ENCODE assay signal across 23 mouse cellular contexts in genomic region chr5:126724329-126724728, GRCm38 (mm10).
DNase-seq lines count a peak whose midpoint lies in the region; TF ChIP-seq lines count a peak whose summit lies in the region.
"Had no signal": no experiment of that assay in that cellular context is flagged by ENCODE, and none has a peak within 500 bp of the region (broad histone marks: within the 10 kb centered on the region; RNA-seq: fewer than 3 reads in every experiment).

No protein-coding gene starts in this region.

- no peak for TF ChIP-seq POLR2A in myocyte (IDR thresholded peaks at IDR 0.05; ENCODE audit: insufficient read length, low read depth)

- H3K4me2 ChIP-seq in myocyte (ENCODE audit: low read depth): peak overlapping the region; percentile 47
- H3K4me2 ChIP-seq: embryonic facial prominence, embryonic 13.5 days; embryonic facial prominence, embryonic 15.5 days; forebrain, embryonic 12.5 days had no signal

- H3K27me3 ChIP-seq in C2C12 (ENCODE audit: control insufficient read depth, insufficient read depth, insufficient read length) (no peaks in the 10 kb centered on the region), myocyte (ENCODE audit: control insufficient read depth, insufficient read depth, insufficient read length) (no peaks in the 10 kb centered on the region)
- H3K27me3 ChIP-seq: embryonic facial prominence, embryonic 15.5 days; forebrain, embryonic 12.5 days; Patski had no signal

- H3K4me3 ChIP-seq in C2C12 (ENCODE audit: insufficient read depth, poor library complexity, severe bottlenecking): no peak overlapping the region
- no peak overlapping the region for H3K4me3 ChIP-seq in myocyte
- H3K4me3 ChIP-seq: embryonic facial prominence, embryonic 13.5 days; embryonic facial prominence, embryonic 15.5 days; erythroblast, embryonic 14.5 days; forebrain, embryonic 10.5 days; forebrain, embryonic 12.5 days had no signal

- H3K79me2 ChIP-seq in C2C12 (ENCODE audit: control insufficient read depth, insufficient read depth) (no peaks in the 10 kb centered on the region), myocyte (ENCODE audit: control insufficient read depth, insufficient read depth) (no peaks in the 10 kb centered on the region)

- no peak overlapping the region for H3ac ChIP-seq in C2C12 (ENCODE audit: control insufficient read depth, insufficient read length, low read depth)
- H3ac ChIP-seq in myocyte (ENCODE audit: control insufficient read depth, insufficient read length): no peak overlapping the region

- no peak for TF ChIP-seq CTCF in C2C12 (IDR thresholded peaks at IDR 0.05; ENCODE audit: control insufficient read depth, insufficient read depth, insufficient read length)

- H3K36me3 ChIP-seq in C2C12 (ENCODE audit: control insufficient read depth, insufficient read depth) (no peaks in the 10 kb centered on the region), myocyte (ENCODE audit: control insufficient read depth, insufficient read depth) (no peaks in the 10 kb centered on the region)
- H3K36me3 ChIP-seq: embryonic facial prominence, embryonic 13.5 days; embryonic facial prominence, embryonic 15.5 days; forebrain, embryonic 10.5 days; forebrain, embryonic 12.5 days had no signal

- DNase-seq in adrenal gland, postnatal 14 days: peak; percentile 8
- DNase-seq in adrenal gland, postnatal 25 days: no peak
- DNase-seq in retina, postnatal 1 day: peak; percentile 27
- no peak for DNase-seq in retina, embryonic 14.5 days (ENCODE audit: low spot score)
- DNase-seq in spleen, adult 18-20 months: no peak
- no peak for DNase-seq in heart, adult 9 months (ENCODE audit: low spot score in 2 of 2)
- DNase-seq: adrenal gland, adult 8-10 months; B cell, adult 2 months; cerebellum, adult 11 months; cerebellum, adult 18-20 months; cerebellum, adult 8-10 months; cerebellum, adult 9-11 months; cerebellum, postnatal 14 days; cerebellum, postnatal 36 days; embryo, embryonic 11 days had no signal

- H3K79me3 ChIP-seq in C2C12 (ENCODE audit: low read depth): no peaks in the 10 kb centered on the region

TF ChIP-seq in C2C12, 6 proteins besides CTCF, POLR2A, EP300 and RAD21:
- TF ChIP-seq FOSL1 (IDR thresholded peaks at IDR 0.05; ENCODE audit: insufficient read depth, low read length, poor library complexity, severe bottlenecking) (peak; percentile 18), CEBPB (IDR thresholded peaks at IDR 0.05; ENCODE audit: low read depth) (peak; percentile 68), MYOG (IDR thresholded peaks at IDR 0.05; ENCODE audit: control insufficient read depth, extremely low read depth, insufficient read length) (no peak), MAX (IDR thresholded peaks at IDR 0.05) (peak; percentile 81), MYOD1 (IDR thresholded peaks at IDR 0.05; ENCODE audit: control insufficient read depth, insufficient read length, low read depth) (no peak), USF1 (IDR thresholded peaks at IDR 0.05; ENCODE audit: low read depth) (peak; percentile 39)

TF ChIP-seq in myocyte, 11 proteins besides CTCF, POLR2A, EP300 and RAD21:
- no peak for TF ChIP-seq TCF3 (IDR thresholded peaks at IDR 0.05; ENCODE audit: insufficient read length, low read depth)
- no peak for TF ChIP-seq TCF12 (IDR thresholded peaks at IDR 0.05; ENCODE audit: insufficient read depth, poor library complexity, severe bottlenecking)
- peak; percentile 22 for TF ChIP-seq USF1 (IDR thresholded peaks at IDR 0.05; ENCODE audit: low read depth)

Comparison
In these comparisons a context has a peak if more than half of its experiments do, and no peak if none do; other contexts are left out.
1. DNase-seq: peak in adrenal gland, postnatal 14 days (single experiment) and retina, postnatal 1 day (single experiment); none in adrenal gland, postnatal 25 days (single experiment), retina, embryonic 14.5 days (single experiment), spleen, adult 18-20 months (0 of 2) and heart, adult 9 months (0 of 2).